Mouse (Mus musculus): Measurements from ENCODE around the gene Rab25.

DNA sequence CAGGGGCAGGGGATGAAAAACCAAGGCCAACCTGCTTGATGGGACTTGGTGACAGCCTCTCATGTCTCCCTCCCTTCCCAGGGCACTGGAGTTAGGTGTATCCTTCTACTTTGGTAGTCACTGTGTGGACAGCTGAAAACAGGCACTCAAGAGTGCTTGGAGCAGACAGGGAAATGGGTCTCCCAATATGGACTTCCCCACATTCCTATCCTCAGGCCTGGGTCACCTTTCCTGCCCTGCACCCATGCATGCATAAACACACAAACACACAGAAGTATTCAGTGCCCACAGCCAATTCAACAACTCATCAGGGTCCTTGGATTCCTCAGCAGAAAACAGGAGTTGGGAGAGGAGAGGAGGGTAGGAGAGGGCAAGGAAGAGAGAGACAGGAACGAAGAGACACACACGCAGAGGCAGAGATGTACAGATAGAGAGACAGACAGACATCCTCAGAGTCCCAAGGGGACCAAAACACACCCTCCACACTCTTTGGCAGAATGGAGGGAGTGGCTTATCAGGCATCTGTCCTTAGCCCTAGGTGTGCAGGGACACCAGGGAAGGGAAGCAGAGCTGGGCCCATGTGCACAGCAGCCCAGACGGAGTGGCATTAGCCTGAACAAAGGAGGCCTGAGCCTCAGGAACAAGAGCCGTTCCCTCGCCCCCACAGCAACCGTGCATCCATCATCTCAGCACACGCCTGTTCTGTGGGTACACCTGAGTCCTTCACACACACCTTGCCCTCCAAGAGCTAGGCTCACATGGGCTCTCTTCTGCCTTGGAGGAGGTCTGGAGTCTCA is 18.7 kb downstream of the Rab25 start:
- no peak for TF ChIP-seq CTCF (IDR thresholded peaks at IDR 0.05; ENCODE audit: low read depth)
- TF ChIP-seq EP300 (optimal IDR thresholded peaks at IDR 0.05) = no peak

All from stomach, postnatal 0 days (tissue).